Mouse (Mus musculus) limb, embryonic 13.5 days (tissue): Measurements from ENCODE around the gene P2ry6. TPM values are rescaled to one million over a fixed set of nuclear protein-coding genes. Genes with fewer than 3 reads are reported as not detected.

ENCODE experiments used
- ATAC-seq: fragments of 200-750 bp; cut with Nextera tagmentation; 2 replicates; pipeline ENCODE4 v1.8.0; 2017; ENCODE audit warnings: low read depth, moderate number of reproducible peaks, moderate TSS enrichment; ENCODE audit not compliant: low FRiP score
- H3K27ac ChIP-seq: fragments of 300-500 bp; sonication (generic); 2 replicates; pipeline ENCODE4 v1.5.1; 2015; ENCODE audit warnings: inconsistent platforms, mild to moderate bottlenecking, moderate library complexity
- H3K27me3 ChIP-seq: fragments of 300-500 bp; sonication (generic); 2 replicates; pipeline ENCODE4 v1.6.1; 2015; ENCODE audit warnings: mild to moderate bottlenecking, inconsistent platforms
- H3K36me3 ChIP-seq: fragments of 300-500 bp; sonication (generic); 2 replicates; pipeline ENCODE4 v1.6.1; 2015; ENCODE audit warnings: inconsistent platforms, mild to moderate bottlenecking, moderate library complexity
- H3K4me1 ChIP-seq: fragments of 300-500 bp; sonication (generic); 2 replicates; pipeline ENCODE4 v1.6.1; 2015; ENCODE audit warnings: inconsistent platforms
- H3K4me2 ChIP-seq: fragments of 300-500 bp; sonication (generic); replicated peaks from 2 replicates; pipeline ENCODE4 v1.6.1; 2015; ENCODE audit warnings: inconsistent platforms, mild to moderate bottlenecking, moderate library complexity
- H3K4me3 ChIP-seq: fragments of 300-500 bp; sonication (generic); 2 replicates; pipeline ENCODE4 v1.5.1; 2015; ENCODE audit warnings: moderate library complexity, mild to moderate bottlenecking, inconsistent platforms
- H3K9ac ChIP-seq: fragments of 300-500 bp; sonication (generic); 2 replicates; pipeline ENCODE4 v1.6.1; 2015; ENCODE audit warnings: mild to moderate bottlenecking, inconsistent platforms
- H3K9me3 ChIP-seq: fragments of 300-500 bp; sonication (generic); 2 replicates; pipeline ENCODE4 v1.6.1; 2016; ENCODE audit warnings: inconsistent platforms
- WGBS: fragments of 180-500 bp; shearing (Covaris S2); methylation state at CpG from one replicate; pipeline ENCODE4 v1.1.7; 2015; 5-methylcytosine and 5-hydroxymethylcytosine counted together
- polyA plus RNA-seq: library from polyadenylated mRNA; unstranded; fragments of >200 nt; fragmentation: Nextera tagmentation; extraction: Ambion mirVana; gene quantifications from 2 replicates; pipeline ENCODE4 v1.2.1, GENCODE M21; 2015

P2ry6 gene
- polyA plus RNA-seq, 1 experiment from 2014 or later: 5.6 TPM

- 78% methylated on average over 6 of the region's 6 CpGs for WGBS
- no peak overlapping the region for H3K27ac ChIP-seq
These were observed 27.8 kb upstream of the P2ry6 start for GRCm38 (mm10) chr7:101002274-101002673.

GRCm38 (mm10) chr7:100999623-101000022, 25.2 kb upstream of the P2ry6 start:
- Histone ChIP-seq H3K4me2 (no peak overlapping the region), H3K36me3 (no peaks in the 10 kb centered on the region), H3K27ac (no peak overlapping the region), H3K27me3 (no peaks in the 10 kb centered on the region), H3K4me1 (peaks cover 16% of the 10 kb centered on the region), H3K9me3 (no peaks in the 10 kb centered on the region), H3K9ac (no peak overlapping the region), H3K4me3 (no peak overlapping the region)
- WGBS: 59% methylated on average over 5 of the region's 5 CpGs
- no peak for ATAC-seq

More at GRCm38 (mm10) chr7:101002274-101002673, 27.8 kb upstream of the P2ry6 start:
- no peaks in the 10 kb centered on the region for H3K36me3 ChIP-seq
- no peak overlapping the region for H3K9ac ChIP-seq
- H3K9me3 ChIP-seq: no peaks in the 10 kb centered on the region
- no peak overlapping the region for H3K4me3 ChIP-seq
- 0 out of 2 replicates have a peak, but pooled peaks cover 2% of the 10 kb centered on the region for H3K27me3 ChIP-seq
- no peak for ATAC-seq
- H3K4me2 ChIP-seq: no peak overlapping the region
- H3K4me1 ChIP-seq: peaks cover 16% of the 10 kb centered on the region

- Histone ChIP-seq H3K9me3 (no peaks in the 10 kb centered on the region), H3K36me3 (no peaks in the 10 kb centered on the region), H3K9ac (no peak overlapping the region), H3K4me1 (peaks cover 11% of the 10 kb centered on the region), H3K4me2 (no peak overlapping the region), H3K27me3 (no peaks in the 10 kb centered on the region), H3K4me3 (no peak overlapping the region), H3K27ac (no peak overlapping the region)
- WGBS: 92% methylated on average over 24 of the region's 24 CpGs
- ATAC-seq: no peak
These were observed 24.1 kb upstream of the P2ry6 start for GRCm38 (mm10) chr7:100998578-100998960.

- H3K4me1 ChIP-seq: peaks cover 6% of the 10 kb centered on the region
- H3K27me3 ChIP-seq: no peaks in the 10 kb centered on the region
- no peak overlapping the region for H3K4me2 ChIP-seq
- H3K36me3 ChIP-seq: no peaks in the 10 kb centered on the region
- H3K4me3 ChIP-seq: no peak overlapping the region
- no peak for ATAC-seq
- 86% methylated on average over 31 of the region's 31 CpGs for WGBS
- no peak overlapping the region for H3K9ac ChIP-seq
- no peak overlapping the region for H3K27ac ChIP-seq
- no peaks in the 10 kb centered on the region for H3K9me3 ChIP-seq
These were observed 23.6 kb upstream of the P2ry6 start for GRCm38 (mm10) chr7:100997951-100998577.

GRCm38 (mm10) chr7:100997215-100997614, 22.8 kb upstream of the P2ry6 start:
- Histone ChIP-seq H3K4me2 (no peak overlapping the region), H3K9me3 (no peaks in the 10 kb centered on the region), H3K4me1 (peaks cover 1% of the 10 kb centered on the region; the same call in 1 of the 2 replicates), H3K27ac (no peak overlapping the region), H3K9ac (no peak overlapping the region), H3K4me3 (no peak overlapping the region), H3K27me3 (no peaks in the 10 kb centered on the region), H3K36me3 (no peaks in the 10 kb centered on the region)
- ATAC-seq: no peak
- whole genome bisulfite sequencing: 52% methylated on average over 1 of the region's 1 CpGs

GRCm38 (mm10) chr7:100995951-100996350, 21.5 kb upstream of the P2ry6 start:
- no peaks in the 10 kb centered on the region for H3K36me3 ChIP-seq
- no peaks in the 10 kb centered on the region for H3K9me3 ChIP-seq
- H3K4me3 ChIP-seq: no peak overlapping the region
- 71% methylated on average over 3 of the region's 3 CpGs for WGBS
- H3K4me1 ChIP-seq: no peaks in the 10 kb centered on the region
- H3K27me3 ChIP-seq: no peaks in the 10 kb centered on the region
- H3K27ac ChIP-seq: no peak overlapping the region
- no peak for ATAC-seq
- no peak overlapping the region for H3K4me2 ChIP-seq
- no peak overlapping the region for H3K9ac ChIP-seq

- Histone ChIP-seq H3K9me3 (no peaks in the 10 kb centered on the region), H3K27me3 (no peaks in the 10 kb centered on the region)
- ATAC-seq: no peak
These were observed 20.9 kb upstream of the P2ry6 start for GRCm38 (mm10) chr7:100995260-100995864.

GRCm38 (mm10) chr7:100993166-100993565, 18.7 kb upstream of the P2ry6 start:
- no peak overlapping the region for H3K9ac ChIP-seq
- H3K9me3 ChIP-seq: no peaks in the 10 kb centered on the region
- H3K4me2 ChIP-seq: no peak overlapping the region
- WGBS: 84% methylated on average over 4 of the region's 4 CpGs
- ATAC-seq: no peak
- H3K36me3 ChIP-seq: no peaks in the 10 kb centered on the region
- no peak overlapping the region for H3K27ac ChIP-seq
- peaks cover 3% of the 10 kb centered on the region; the same call in 1 of the 2 replicates for H3K4me1 ChIP-seq
- H3K4me3 ChIP-seq: no peak overlapping the region
- no peaks in the 10 kb centered on the region for H3K27me3 ChIP-seq

More at GRCm38 (mm10) chr7:100995260-100995864, 20.9 kb upstream of the P2ry6 start:
- Histone ChIP-seq H3K36me3 (no peaks in the 10 kb centered on the region), H3K27ac (no peak overlapping the region), H3K9ac (no peak overlapping the region), H3K4me1 (no peaks in the 10 kb centered on the region), H3K4me2 (no peak overlapping the region), H3K4me3 (no peak overlapping the region)
- WGBS: 83% methylated on average over 7 of the region's 7 CpGs

- ATAC-seq: no peak
- Histone ChIP-seq H3K36me3 (no peaks in the 10 kb centered on the region), H3K4me2 (no peak overlapping the region), H3K9ac (no peak overlapping the region), H3K27me3 (no peaks in the 10 kb centered on the region), H3K4me1 (peaks cover 4% of the 10 kb centered on the region; the same call in 1 of the 2 replicates), H3K27ac (no peak overlapping the region), H3K4me3 (no peak overlapping the region), H3K9me3 (no peaks in the 10 kb centered on the region)
- 87% methylated on average over 3 of the region's 3 CpGs for WGBS
These were observed 17.5 kb upstream of the P2ry6 start for GRCm38 (mm10) chr7:100991972-100992371.

- Histone ChIP-seq H3K4me3 (no peak overlapping the region), H3K9me3 (no peaks in the 10 kb centered on the region), H3K36me3 (no peaks in the 10 kb centered on the region), H3K27me3 (no peaks in the 10 kb centered on the region), H3K4me2 (no peak overlapping the region), H3K27ac (no peak overlapping the region), H3K9ac (no peak overlapping the region), H3K4me1 (peaks cover 4% of the 10 kb centered on the region; the same call in 1 of the 2 replicates)
- no peak for ATAC-seq
- WGBS: 59% methylated on average over 9 of the region's 9 CpGs
These were observed 16.3 kb upstream of the P2ry6 start for GRCm38 (mm10) chr7:100990636-100991311.

GRCm38 (mm10) chr7:100988092-100988491, 13.6 kb upstream of the P2ry6 start:
- H3K27me3 ChIP-seq: no peaks in the 10 kb centered on the region
- peak; percentile 57; the same call in 1 of the 2 replicates for ATAC-seq
- H3K9me3 ChIP-seq: no peaks in the 10 kb centered on the region
- 14% methylated on average over 9 of the region's 9 CpGs for WGBS
- 0 out of 2 replicates have a peak overlapping the region, but pooled peaks have one; percentile 21 for H3K4me2 ChIP-seq
- H3K9ac ChIP-seq: no peak overlapping the region
- no peak overlapping the region for H3K4me3 ChIP-seq
- H3K4me1 ChIP-seq: peaks cover 16% of the 10 kb centered on the region
- no peak overlapping the region for H3K27ac ChIP-seq
- H3K36me3 ChIP-seq: no peaks in the 10 kb centered on the region
